Mouse (Mus musculus): ENCODE results near the gene Ush1c.

- no peak for TF ChIP-seq TCF12 (IDR thresholded peaks at IDR 0.05; ENCODE audit: low read depth, low read length)
- no peak for TF ChIP-seq CTCF (conservative IDR thresholded peaks at IDR 0.05 in 1 of 2, IDR thresholded peaks at IDR 0.05 in 1 of 2; ENCODE audit: low read depth in 2 of 2, low read length in 2 of 2)
- TF ChIP-seq RCOR1 (conservative IDR thresholded peaks at IDR 0.05; ENCODE audit: low read depth, low read length): no peak
- no peak for TF ChIP-seq MAX (IDR thresholded peaks at IDR 0.05; ENCODE audit: low read length)
- TF ChIP-seq ELF1 (IDR thresholded peaks at IDR 0.05; ENCODE audit: low read depth, low read length): no peak
- no peak for TF ChIP-seq POLR2A (IDR thresholded peaks at IDR 0.05; ENCODE audit: low read depth, low read length)
- TF ChIP-seq BHLHE40 (IDR thresholded peaks at IDR 0.05; ENCODE audit: low read depth, low read length): no peak
- TF ChIP-seq E2F4 (IDR thresholded peaks at IDR 0.05; ENCODE audit: insufficient replicate concordance, low read depth, low read length): no peak
- no peak for TF ChIP-seq SMC3 (IDR thresholded peaks at IDR 0.05; ENCODE audit: low read depth, low read length)
- TF ChIP-seq CHD2 (IDR thresholded peaks at IDR 0.05; ENCODE audit: low read length): no peak
- TF ChIP-seq POLR2AphosphoS2 (IDR thresholded peaks at IDR 0.05; ENCODE audit: low read depth, low read length): no peak
- TF ChIP-seq ZKSCAN1 (IDR thresholded peaks at IDR 0.05; ENCODE audit: borderline replicate concordance, low read depth, low read length): no peak
- no peak for TF ChIP-seq JUND (conservative IDR thresholded peaks at IDR 0.05; ENCODE audit: low read depth, low read length)
- TF ChIP-seq GABPA (IDR thresholded peaks at IDR 0.05; ENCODE audit: insufficient replicate concordance, low read depth, low read length): no peak
These were observed 58.6 kb downstream of the Ush1c start, which contains the start of gene Abcc8 for GRCm38 (mm10) chr7:46179431-46180275.

All from CH12.LX (cell line).